Mouse (Mus musculus): Measurements from ENCODE around the gene Ano4.

The Ano4 gene

GRCm38 (mm10) chr10:89327004-89327511, 17.5 kb downstream of the Ano4 start:
- H3K27me3 ChIP-seq (ENCODE audit: insufficient read depth, low read length), result no peaks in the 10 kb centered on the region
- no peak overlapping the region for H3K4me3 ChIP-seq (replicated peaks; ENCODE audit: low read length)
- peaks cover 19% of the 10 kb centered on the region for H3K9me3 ChIP-seq (ENCODE audit: low read length)
- peak; percentile 90 for TF ChIP-seq CTCF (conservative IDR thresholded peaks at IDR 0.05; ENCODE audit: low read length)
- no peak for TF ChIP-seq POU5F1 (IDR thresholded peaks at IDR 0.05; ENCODE audit: borderline replicate concordance, low read length)
- no peaks in the 10 kb centered on the region for H3K36me3 ChIP-seq (ENCODE audit: insufficient read depth, low read length)
- H3K4me1 ChIP-seq (replicated peaks; ENCODE audit: low read depth, low read length), result peaks cover 3% of the 10 kb centered on the region; the same call in 1 of the 2 replicates

GRCm38 (mm10) chr10:89326383-89326782, 18.2 kb downstream of the Ano4 start:
- TF ChIP-seq POU5F1 (IDR thresholded peaks at IDR 0.05; ENCODE audit: borderline replicate concordance, low read length) (no peak), NANOG (IDR thresholded peaks at IDR 0.05; ENCODE audit: borderline replicate concordance, low read length) (no peak), CTCF (conservative IDR thresholded peaks at IDR 0.05; ENCODE audit: low read length) (no peak)
- H3K27me3 ChIP-seq (ENCODE audit: insufficient read depth, low read length), result no peaks in the 10 kb centered on the region
- peaks cover 3% of the 10 kb centered on the region; the same call in 1 of the 2 replicates for H3K4me1 ChIP-seq (replicated peaks; ENCODE audit: low read depth, low read length)
- H3K4me3 ChIP-seq (replicated peaks; ENCODE audit: low read length), result no peak overlapping the region
- no peaks in the 10 kb centered on the region for H3K36me3 ChIP-seq (ENCODE audit: insufficient read depth, low read length)
- H3K9me3 ChIP-seq (ENCODE audit: low read length), result peaks cover 13% of the 10 kb centered on the region

DNA sequence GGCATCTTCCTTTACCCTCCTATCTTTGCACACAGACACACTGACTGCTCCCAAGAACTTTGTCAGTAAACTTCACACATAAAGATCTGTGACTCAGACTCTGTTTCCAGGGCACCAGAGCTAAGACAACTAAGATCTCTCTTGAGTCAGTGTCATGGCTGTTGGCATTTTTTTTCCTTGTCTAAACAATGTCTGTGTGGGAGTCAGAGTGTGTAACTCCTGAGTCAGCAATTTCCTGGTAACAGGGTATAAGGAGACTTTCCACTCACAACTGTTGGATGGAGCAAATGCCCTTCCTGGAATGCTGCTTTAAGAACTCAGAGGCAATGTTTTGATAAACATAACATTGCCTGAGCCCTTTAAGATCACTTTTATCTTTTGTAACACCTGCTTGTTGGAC, 37.0 kb downstream of the Ano4 start:
- no peaks in the 10 kb centered on the region for H3K27me3 ChIP-seq (ENCODE audit: insufficient read depth, low read length)
- no peaks in the 10 kb centered on the region for H3K4me1 ChIP-seq (replicated peaks; ENCODE audit: low read depth, low read length)
- H3K36me3 ChIP-seq (ENCODE audit: insufficient read depth, low read length), result no peaks in the 10 kb centered on the region
- TF ChIP-seq CTCF (conservative IDR thresholded peaks at IDR 0.05; ENCODE audit: low read length) (no peak), NANOG (IDR thresholded peaks at IDR 0.05; ENCODE audit: borderline replicate concordance, low read length) (no peak), POU5F1 (IDR thresholded peaks at IDR 0.05; ENCODE audit: borderline replicate concordance, low read length) (no peak)
- no peaks in the 10 kb centered on the region for H3K9me3 ChIP-seq (ENCODE audit: low read length)
- H3K4me3 ChIP-seq (replicated peaks; ENCODE audit: low read length), result no peak overlapping the region

DNA sequence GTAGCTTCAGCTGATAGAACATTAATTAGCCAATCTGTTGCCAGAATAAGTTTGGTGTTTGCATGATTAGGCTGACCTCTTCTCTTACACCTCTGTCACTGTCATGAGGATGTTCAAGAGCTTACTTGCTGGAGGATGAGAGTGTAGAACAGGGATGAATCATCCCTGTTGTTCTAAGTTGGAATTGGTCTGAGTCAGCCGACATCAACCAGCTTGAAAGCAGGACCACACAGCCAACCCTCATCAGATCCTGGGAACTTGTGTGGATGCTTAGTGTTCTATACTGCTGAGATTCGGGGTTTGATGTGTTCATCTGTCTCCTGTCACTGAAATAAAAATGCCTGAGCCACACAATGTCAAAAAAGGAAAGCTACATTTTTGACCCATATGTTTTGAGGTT, 44.2 kb downstream of the Ano4 start:
- TF ChIP-seq NANOG (IDR thresholded peaks at IDR 0.05; ENCODE audit: borderline replicate concordance, low read length) (no peak), CTCF (conservative IDR thresholded peaks at IDR 0.05; ENCODE audit: low read length) (no peak), POU5F1 (IDR thresholded peaks at IDR 0.05; ENCODE audit: borderline replicate concordance, low read length) (no peak)
- Histone ChIP-seq H3K9me3 (ENCODE audit: low read length) (no peaks in the 10 kb centered on the region), H3K4me1 (replicated peaks; ENCODE audit: low read depth, low read length) (no peaks in the 10 kb centered on the region), H3K4me3 (replicated peaks; ENCODE audit: low read length) (no peak overlapping the region), H3K36me3 (ENCODE audit: insufficient read depth, low read length) (no peaks in the 10 kb centered on the region), H3K27me3 (ENCODE audit: insufficient read depth, low read length) (no peaks in the 10 kb centered on the region)

- Histone ChIP-seq H3K4me1 (replicated peaks; ENCODE audit: low read depth, low read length) (no peaks in the 10 kb centered on the region), H3K27me3 (ENCODE audit: insufficient read depth, low read length) (no peaks in the 10 kb centered on the region), H3K9me3 (ENCODE audit: low read length) (no peaks in the 10 kb centered on the region), H3K36me3 (ENCODE audit: insufficient read depth, low read length) (no peaks in the 10 kb centered on the region), H3K4me3 (replicated peaks; ENCODE audit: low read length) (no peak overlapping the region)
- TF ChIP-seq CTCF (conservative IDR thresholded peaks at IDR 0.05; ENCODE audit: low read length), result no peak
- no peak for TF ChIP-seq POU5F1 (IDR thresholded peaks at IDR 0.05; ENCODE audit: borderline replicate concordance, low read length)
- TF ChIP-seq NANOG (IDR thresholded peaks at IDR 0.05; ENCODE audit: borderline replicate concordance, low read length), result no peak
Measured at GRCm38 (mm10) chr10:89292784-89293183, 51.8 kb downstream of the Ano4 start.

DNA sequence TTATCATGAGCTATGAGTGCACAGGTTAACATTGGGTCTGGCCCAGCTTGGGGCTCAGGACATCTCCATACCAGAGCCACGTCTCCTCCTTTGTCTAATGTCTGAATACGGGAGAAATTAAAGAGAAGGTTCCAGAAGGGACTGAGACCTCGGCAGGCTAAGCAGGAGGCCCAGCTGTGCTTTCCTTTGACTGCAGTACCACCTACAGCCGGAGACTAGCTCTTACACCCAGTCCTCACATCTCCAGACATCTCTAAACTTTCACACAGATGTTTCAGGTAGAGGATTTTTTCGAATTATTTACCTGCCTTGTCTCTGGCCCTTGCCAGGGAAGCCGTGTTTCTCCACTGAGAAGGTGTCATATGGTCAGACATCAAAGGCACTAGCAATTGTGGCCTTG, 53.9 kb downstream of the Ano4 start:
- TF ChIP-seq POU5F1 (IDR thresholded peaks at IDR 0.05; ENCODE audit: borderline replicate concordance, low read length) (no peak), CTCF (conservative IDR thresholded peaks at IDR 0.05; ENCODE audit: low read length) (no peak), NANOG (IDR thresholded peaks at IDR 0.05; ENCODE audit: borderline replicate concordance, low read length) (no peak)
- H3K9me3 ChIP-seq (ENCODE audit: low read length), result no peaks in the 10 kb centered on the region
- no peaks in the 10 kb centered on the region for H3K4me1 ChIP-seq (replicated peaks; ENCODE audit: low read depth, low read length)
- H3K27me3 ChIP-seq (ENCODE audit: insufficient read depth, low read length), result no peaks in the 10 kb centered on the region
- no peaks in the 10 kb centered on the region for H3K36me3 ChIP-seq (ENCODE audit: insufficient read depth, low read length)
- no peak overlapping the region for H3K4me3 ChIP-seq (replicated peaks; ENCODE audit: low read length)

- Histone ChIP-seq H3K27me3 (ENCODE audit: insufficient read depth, low read length) (no peaks in the 10 kb centered on the region), H3K4me1 (replicated peaks; ENCODE audit: low read depth, low read length) (no peaks in the 10 kb centered on the region), H3K4me3 (replicated peaks; ENCODE audit: low read length) (no peak overlapping the region), H3K9me3 (ENCODE audit: low read length) (no peaks in the 10 kb centered on the region), H3K36me3 (ENCODE audit: insufficient read depth, low read length) (no peaks in the 10 kb centered on the region)
- no peak for TF ChIP-seq POU5F1 (IDR thresholded peaks at IDR 0.05; ENCODE audit: borderline replicate concordance, low read length)
- TF ChIP-seq NANOG (IDR thresholded peaks at IDR 0.05; ENCODE audit: borderline replicate concordance, low read length), result no peak
- no peak for TF ChIP-seq CTCF (conservative IDR thresholded peaks at IDR 0.05; ENCODE audit: low read length)
Measured at GRCm38 (mm10) chr10:89289290-89289689, 55.3 kb downstream of the Ano4 start.

- Histone ChIP-seq H3K9me3 (ENCODE audit: low read length) (no peaks in the 10 kb centered on the region), H3K27me3 (ENCODE audit: insufficient read depth, low read length) (no peaks in the 10 kb centered on the region), H3K4me1 (replicated peaks; ENCODE audit: low read depth, low read length) (0 out of 2 replicates have a peak, but pooled peaks cover 3% of the 10 kb centered on the region), H3K36me3 (ENCODE audit: insufficient read depth, low read length) (no peaks in the 10 kb centered on the region), H3K4me3 (replicated peaks; ENCODE audit: low read length) (no peak overlapping the region)
- TF ChIP-seq NANOG (IDR thresholded peaks at IDR 0.05; ENCODE audit: borderline replicate concordance, low read length), result no peak
- TF ChIP-seq POU5F1 (IDR thresholded peaks at IDR 0.05; ENCODE audit: borderline replicate concordance, low read length), result no peak
- no peak for TF ChIP-seq CTCF (conservative IDR thresholded peaks at IDR 0.05; ENCODE audit: low read length)
Measured at GRCm38 (mm10) chr10:89280402-89280801, 64.2 kb downstream of the Ano4 start.

DNA sequence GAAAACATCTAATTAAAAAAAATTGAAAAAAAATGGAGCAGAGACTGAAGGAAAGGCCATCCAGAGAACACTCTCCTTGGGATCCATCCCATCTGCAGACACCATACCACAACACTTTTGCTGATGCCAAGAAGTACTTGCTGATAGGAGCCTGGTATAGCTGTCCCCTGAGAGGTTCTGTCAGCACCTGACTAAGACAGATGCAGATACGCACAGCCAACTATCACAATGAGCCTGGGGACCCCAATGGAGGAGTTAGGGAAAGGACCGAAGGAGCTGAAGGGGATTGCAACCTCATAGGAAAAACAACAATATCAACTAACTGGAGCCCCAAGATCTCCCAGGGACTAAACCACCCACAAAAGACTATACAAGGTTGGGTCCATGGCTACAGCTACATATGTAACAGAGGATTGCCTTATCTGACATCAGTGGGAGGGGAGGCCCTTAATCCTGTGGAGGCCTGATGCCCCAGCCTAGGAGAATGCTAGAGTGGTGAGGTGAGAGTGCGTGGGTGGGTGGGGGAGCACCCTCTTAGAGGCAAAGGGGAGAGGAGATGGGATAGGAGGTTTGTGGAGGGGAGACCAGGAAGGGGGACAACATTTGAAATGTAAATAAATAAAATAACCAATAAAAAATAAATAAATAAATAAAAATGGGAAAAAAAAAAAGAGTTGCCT, 71.4 kb downstream of the Ano4 start:
- Histone ChIP-seq H3K4me3 (replicated peaks; ENCODE audit: low read length) (no peak overlapping the region), H3K36me3 (ENCODE audit: insufficient read depth, low read length) (no peaks in the 10 kb centered on the region), H3K4me1 (replicated peaks; ENCODE audit: low read depth, low read length) (no peaks in the 10 kb centered on the region), H3K27me3 (ENCODE audit: insufficient read depth, low read length) (no peaks in the 10 kb centered on the region), H3K9me3 (ENCODE audit: low read length) (no peaks in the 10 kb centered on the region)
- TF ChIP-seq CTCF (conservative IDR thresholded peaks at IDR 0.05; ENCODE audit: low read length) (no peak), POU5F1 (IDR thresholded peaks at IDR 0.05; ENCODE audit: borderline replicate concordance, low read length) (no peak), NANOG (IDR thresholded peaks at IDR 0.05; ENCODE audit: borderline replicate concordance, low read length) (no peak)
